Mouse (Mus musculus) heart, embryonic 13.5 days (tissue): ENCODE measurements around the gene Dph6. TPM values are rescaled to one million over a fixed set of nuclear protein-coding genes. Genes with fewer than 3 reads are reported as not detected.
A peak's percentile ranks its signal among the peaks of the same experiment; 100 is the strongest.

Experiments used
- ATAC-seq: fragments of 200-750 bp; cut with Nextera tagmentation; 2 replicates; pipeline ENCODE4 v1.8.0; 2017; ENCODE audit warnings: moderate TSS enrichment; ENCODE audit not compliant: insufficient number of reproducible peaks, low FRiP score, low TSS enrichment; ENCODE audit errors: extremely low read depth
- H3K27ac ChIP-seq: fragments of 300-500 bp; sonication (generic); replicated peaks from 2 replicates; pipeline ENCODE4 v1.5.1; 2015; ENCODE audit warnings: moderate library complexity, mild to moderate bottlenecking, inconsistent platforms
- H3K27me3 ChIP-seq: fragments of 300-500 bp; sonication (generic); replicated peaks from 2 replicates; pipeline ENCODE4 v1.6.1; 2015; ENCODE audit warnings: mild to moderate bottlenecking, inconsistent platforms
- H3K36me3 ChIP-seq: fragments of 300-500 bp; sonication (generic); 2 replicates; pipeline ENCODE4 v1.6.1; 2015; ENCODE audit warnings: mild to moderate bottlenecking, inconsistent platforms
- H3K4me1 ChIP-seq: fragments of 300-500 bp; sonication (generic); 2 replicates; pipeline ENCODE4 v1.6.1; 2015; ENCODE audit warnings: inconsistent platforms
- H3K4me2 ChIP-seq: fragments of 300-500 bp; sonication (generic); 2 replicates; pipeline ENCODE4 v1.6.1; 2015; ENCODE audit warnings: inconsistent platforms, mild to moderate bottlenecking, moderate library complexity
- H3K4me3 ChIP-seq: fragments of 300-500 bp; sonication (generic); 2 replicates; pipeline ENCODE4 v1.5.1; 2015; ENCODE audit warnings: moderate library complexity, mild to moderate bottlenecking, inconsistent platforms
- H3K9ac ChIP-seq: fragments of 300-500 bp; sonication (generic); 2 replicates; pipeline ENCODE4 v1.6.1; 2015; ENCODE audit warnings: inconsistent platforms, mild to moderate bottlenecking, moderate library complexity
- H3K9me3 ChIP-seq: fragments of 300-500 bp; sonication (generic); 2 replicates; pipeline ENCODE4 v1.6.1; 2016; ENCODE audit warnings: inconsistent platforms
- WGBS: fragments of 180-500 bp; shearing (Covaris S2); methylation state at CpG from one replicate; pipeline ENCODE4 v1.1.7; 2015; ENCODE audit warnings: mixed read lengths; 5-methylcytosine and 5-hydroxymethylcytosine counted together
- polyA plus RNA-seq: library from polyadenylated mRNA; unstranded; fragments of >200 nt; fragmentation: Nextera tagmentation; extraction: Ambion mirVana; gene quantifications from 2 replicates; pipeline ENCODE4 v1.2.1, GENCODE M21; 2015

Dph6 gene
- polyA plus RNA-seq = 16.4 and 16.8 TPM in 2 replicates

DNA sequence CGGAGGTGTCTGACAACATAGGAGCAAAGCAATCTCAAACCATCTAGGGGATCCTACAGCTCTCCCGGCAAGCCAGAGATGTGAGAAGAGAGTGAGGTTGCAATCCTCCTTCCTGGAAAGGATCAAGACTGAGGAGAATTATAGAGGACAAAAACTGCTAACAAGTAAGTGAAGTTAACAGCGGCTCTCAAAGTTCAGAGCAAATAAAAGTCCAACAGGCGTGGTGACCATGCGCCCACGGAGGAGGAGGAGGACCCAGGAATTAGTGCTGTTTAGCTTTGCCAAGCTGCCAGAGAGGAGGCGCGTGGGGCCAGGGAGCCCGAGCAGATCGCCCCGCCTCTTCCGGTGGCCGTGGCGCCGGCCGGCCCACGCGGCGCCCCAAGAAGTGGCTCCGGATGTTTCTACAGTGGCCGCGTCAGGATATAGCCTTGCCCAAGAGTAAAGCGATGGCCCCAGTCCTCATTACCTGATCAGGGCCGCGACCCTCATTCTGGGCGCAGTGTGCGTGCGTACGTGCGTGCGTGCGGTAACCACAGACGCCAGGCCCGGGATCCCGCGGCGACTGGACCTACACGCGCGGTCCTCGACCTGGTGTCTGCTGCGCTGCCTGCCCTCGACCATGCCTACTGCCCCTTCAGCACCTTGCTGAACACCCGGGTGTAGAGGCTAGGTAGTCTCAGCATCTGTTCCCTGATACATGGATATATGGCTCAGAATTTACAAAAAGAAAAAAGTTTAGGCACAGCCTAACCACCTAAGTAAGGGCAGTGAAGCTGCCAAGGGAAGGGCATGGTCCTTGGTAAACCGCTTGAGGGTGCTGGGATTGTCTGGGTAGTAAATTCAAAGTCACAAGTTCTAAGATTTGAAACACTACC, at the start of gene Dph6:
Dph6 (minus strand) TSS at position 600 of the 875 bp plus-strand sequence.
- WGBS = under 1% methylated on average over 45 of the region's 45 CpGs
- Histone ChIP-seq H3K27me3 (no peaks in the 10 kb centered on the region), H3K9me3 (no peaks in the 10 kb centered on the region), H3K4me3 (peak within 1 kb of the TSS; percentile 79), H3K4me1 (peaks cover 7% of the 10 kb centered on the region), H3K36me3 (no peaks in the 10 kb centered on the region), H3K9ac (peak within 1 kb of the TSS; percentile 89), H3K4me2 (peak within 1 kb of the TSS; percentile 75), H3K27ac (peak within 1 kb of the TSS; percentile 95)
- ATAC-seq = peak; percentile 86

DNA sequence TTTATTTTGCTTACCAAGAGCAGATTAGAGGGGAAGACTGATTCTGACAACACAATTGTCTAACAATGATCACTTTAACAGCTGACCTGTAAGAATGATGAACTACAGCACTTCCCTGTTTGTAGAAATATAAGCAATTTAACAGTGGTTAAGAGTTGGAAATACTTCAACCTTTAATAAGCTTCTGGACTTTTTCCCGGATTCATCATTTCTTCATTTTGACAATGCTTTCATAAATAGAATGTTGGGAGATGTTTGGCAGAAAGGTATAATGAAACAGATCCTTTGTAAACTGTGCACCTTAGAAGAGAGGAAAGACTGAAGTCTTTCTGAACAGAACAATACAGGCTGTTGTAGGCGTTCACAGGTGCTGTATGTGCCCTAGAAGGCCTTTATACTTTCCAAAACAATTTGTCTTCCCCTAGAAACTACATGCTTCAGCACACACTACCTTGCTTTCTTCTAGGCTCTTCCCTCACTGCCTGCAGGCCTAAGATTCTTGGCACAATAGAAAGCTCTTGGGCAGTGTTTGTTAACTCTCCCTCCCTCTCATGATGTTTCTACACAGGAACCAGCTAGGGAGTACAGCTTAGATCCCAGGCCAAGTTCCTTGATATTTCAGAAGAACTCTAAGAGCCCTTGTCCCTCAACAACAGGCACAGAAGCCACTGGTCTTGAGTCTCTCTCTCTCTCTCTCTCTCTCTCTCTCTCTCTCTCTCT, 46.4 kb upstream of the Dph6 start:
- ATAC-seq = no peak
- WGBS = 72% methylated on average over 2 of the region's 2 CpGs
- Histone ChIP-seq H3K4me3 (no peak overlapping the region), H3K9me3 (no peaks in the 10 kb centered on the region), H3K36me3 (no peaks in the 10 kb centered on the region), H3K27ac (no peak overlapping the region), H3K9ac (no peak overlapping the region), H3K27me3 (no peaks in the 10 kb centered on the region), H3K4me2 (no peak overlapping the region), H3K4me1 (peaks cover 7% of the 10 kb centered on the region; the same call in 1 of the 2 replicates)

DNA sequence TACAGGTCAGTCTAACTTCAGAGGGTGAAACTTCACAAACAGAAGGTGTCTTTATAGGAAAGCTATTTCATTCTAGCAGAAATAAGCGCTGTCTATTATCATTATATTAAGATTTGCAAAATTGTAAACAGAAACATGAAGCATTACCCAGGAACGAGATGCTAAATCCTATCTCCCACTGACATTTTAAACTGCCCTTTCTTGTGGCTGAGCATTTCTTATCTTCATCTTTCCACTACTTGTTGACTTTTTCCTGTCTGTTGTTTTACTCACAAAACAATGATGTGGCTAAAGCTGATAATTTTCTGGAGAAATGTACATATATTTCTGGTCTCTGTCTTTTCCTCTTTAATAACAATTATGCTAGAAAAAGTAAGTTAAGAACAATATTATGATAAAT, 36.8 kb upstream of the Dph6 start:
- no peak overlapping the region for H3K4me2 ChIP-seq
- no peaks in the 10 kb centered on the region for H3K9me3 ChIP-seq
- no peaks in the 10 kb centered on the region for H3K27me3 ChIP-seq
- no peaks in the 10 kb centered on the region for H3K36me3 ChIP-seq
- no peaks in the 10 kb centered on the region for H3K4me1 ChIP-seq
- no peak overlapping the region for H3K27ac ChIP-seq
- no peak for ATAC-seq
- H3K9ac ChIP-seq = no peak overlapping the region
- H3K4me3 ChIP-seq = no peak overlapping the region
- WGBS = 52% methylated on average over 2 of the region's 2 CpGs

DNA sequence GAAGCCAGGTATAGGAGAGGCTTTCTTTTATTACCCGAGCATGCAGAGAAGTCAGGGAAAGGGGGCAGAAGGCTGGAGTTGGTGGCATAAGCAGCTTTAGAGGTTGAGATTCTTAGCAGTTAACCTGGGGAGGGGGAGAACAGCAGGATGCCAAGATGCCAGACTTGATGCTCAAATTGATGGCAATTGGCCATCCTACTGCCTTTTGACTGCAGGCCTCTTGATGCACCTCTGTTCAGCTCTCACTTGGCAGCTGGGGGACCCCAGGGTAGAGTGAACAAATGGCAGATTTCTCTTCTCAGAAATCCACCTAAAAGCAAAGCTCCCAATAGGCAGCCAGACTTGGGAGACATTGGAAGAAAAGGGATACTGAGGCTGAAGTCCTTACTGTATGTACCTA, 32.7 kb upstream of the Dph6 start:
- no peaks in the 10 kb centered on the region for H3K9me3 ChIP-seq
- 58% methylated on average over 1 of the region's 1 CpGs for WGBS
- no peak overlapping the region for H3K27ac ChIP-seq
- no peak overlapping the region for H3K4me3 ChIP-seq
- H3K27me3 ChIP-seq = no peaks in the 10 kb centered on the region
- no peak overlapping the region for H3K9ac ChIP-seq
- no peaks in the 10 kb centered on the region for H3K36me3 ChIP-seq
- no peaks in the 10 kb centered on the region for H3K4me1 ChIP-seq
- no peak for ATAC-seq
- H3K4me2 ChIP-seq = no peak overlapping the region

DNA sequence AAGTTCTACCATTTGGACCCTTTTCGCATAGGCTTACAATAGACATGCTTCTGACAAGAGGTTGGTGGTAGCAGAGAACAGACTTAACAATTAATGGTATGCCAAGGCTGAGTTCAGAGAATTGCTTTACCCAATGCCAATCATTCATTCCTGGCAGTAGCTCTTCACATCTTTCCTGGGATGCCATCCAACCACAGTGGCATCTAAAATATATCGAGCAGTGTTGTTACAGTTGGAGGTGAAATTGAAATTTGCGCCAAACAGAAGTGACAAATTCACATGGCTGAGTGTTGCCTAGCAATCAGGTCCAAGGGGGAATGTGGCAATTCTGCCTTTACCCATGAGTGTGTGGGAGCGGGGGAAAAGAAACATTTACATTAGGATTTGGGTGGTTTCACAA, 32.3 kb upstream of the Dph6 start:
- H3K9ac ChIP-seq = no peak overlapping the region
- no peak overlapping the region for H3K4me2 ChIP-seq
- no peaks in the 10 kb centered on the region for H3K9me3 ChIP-seq
- no peak for ATAC-seq
- no peak overlapping the region for H3K4me3 ChIP-seq
- no peaks in the 10 kb centered on the region for H3K27me3 ChIP-seq
- WGBS = 74% methylated on average over 4 of the region's 4 CpGs
- no peaks in the 10 kb centered on the region for H3K36me3 ChIP-seq
- no peak overlapping the region for H3K27ac ChIP-seq
- no peaks in the 10 kb centered on the region for H3K4me1 ChIP-seq

DNA sequence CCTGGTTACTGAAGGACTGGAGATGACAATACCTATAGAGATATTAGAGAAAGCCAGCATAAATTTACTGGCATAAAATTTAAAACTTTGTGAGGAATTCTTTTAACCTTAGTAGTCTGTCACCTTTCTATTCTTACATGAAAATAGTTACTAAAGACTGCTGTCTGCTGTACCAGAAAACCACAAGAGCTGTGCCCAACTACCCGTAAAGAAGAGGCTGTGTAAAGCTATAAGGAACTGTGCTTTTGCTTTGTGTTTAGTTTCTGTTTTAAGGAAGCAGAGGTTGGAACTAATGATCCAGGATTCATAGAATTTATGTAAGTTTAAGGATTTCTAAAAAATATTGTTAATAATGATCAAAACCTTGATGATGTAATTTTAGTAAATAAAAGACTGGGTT, 19.1 kb upstream of the Dph6 start:
- Histone ChIP-seq H3K36me3 (no peaks in the 10 kb centered on the region), H3K27me3 (no peaks in the 10 kb centered on the region), H3K4me2 (no peak overlapping the region), H3K9me3 (no peaks in the 10 kb centered on the region), H3K9ac (no peak overlapping the region), H3K4me1 (no peaks in the 10 kb centered on the region), H3K27ac (no peak overlapping the region), H3K4me3 (no peak overlapping the region)
- no peak for ATAC-seq
- WGBS = 71% methylated on average over 1 of the region's 1 CpGs

DNA sequence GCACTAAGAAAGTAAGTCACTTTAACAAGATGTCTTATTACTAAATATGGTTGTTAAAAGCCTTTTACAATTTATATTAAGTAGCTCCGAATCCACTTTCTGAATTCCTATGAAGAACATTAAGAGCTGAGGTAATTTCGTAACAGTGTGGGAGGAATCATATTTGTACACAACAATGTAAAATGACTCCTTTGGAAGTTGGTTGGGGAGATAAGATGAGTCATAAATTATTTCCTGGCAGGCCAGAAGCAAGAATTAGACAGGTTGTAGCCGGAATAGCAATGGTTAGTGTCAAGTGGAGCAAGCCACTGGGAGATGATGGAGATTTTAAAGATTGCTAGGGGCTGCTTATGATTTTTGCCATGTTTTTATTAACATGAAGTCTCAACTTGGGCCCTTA, 16.2 kb upstream of the Dph6 start:
- WGBS = 68% methylated on average over 3 of the region's 3 CpGs
- Histone ChIP-seq H3K9me3 (no peaks in the 10 kb centered on the region), H3K4me2 (no peak overlapping the region), H3K27ac (no peak overlapping the region), H3K27me3 (no peaks in the 10 kb centered on the region), H3K9ac (no peak overlapping the region), H3K4me1 (no peaks in the 10 kb centered on the region), H3K4me3 (no peak overlapping the region), H3K36me3 (no peaks in the 10 kb centered on the region)
- ATAC-seq = no peak

DNA sequence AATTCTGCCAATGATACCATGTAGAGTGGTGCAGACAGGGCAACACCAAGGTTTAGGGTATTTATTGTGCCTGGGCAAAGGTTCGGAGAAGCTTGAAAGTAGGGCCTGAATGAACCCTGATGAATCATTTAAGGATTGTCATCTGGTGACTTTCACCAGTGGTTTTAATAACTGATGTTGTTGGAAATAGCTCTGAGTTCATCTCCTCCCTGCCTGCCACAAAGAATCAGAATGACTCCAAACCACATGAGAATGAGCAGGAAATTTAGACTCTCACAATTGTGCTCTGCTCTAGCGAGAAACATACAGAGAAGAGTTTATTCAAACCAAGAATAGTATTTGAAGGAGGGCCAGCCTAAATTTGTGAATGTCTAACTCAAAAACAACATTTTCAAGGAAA, 4.2 kb upstream of the Dph6 start:
- Histone ChIP-seq H3K27me3 (no peaks in the 10 kb centered on the region), H3K4me1 (peaks cover 1% of the 10 kb centered on the region), H3K4me2 (no peak overlapping the region), H3K36me3 (no peaks in the 10 kb centered on the region), H3K27ac (no peak overlapping the region), H3K4me3 (no peak overlapping the region), H3K9ac (no peak overlapping the region), H3K9me3 (no peaks in the 10 kb centered on the region)
- ATAC-seq = no peak
- WGBS = 79% methylated on average over 2 of the region's 2 CpGs

DNA sequence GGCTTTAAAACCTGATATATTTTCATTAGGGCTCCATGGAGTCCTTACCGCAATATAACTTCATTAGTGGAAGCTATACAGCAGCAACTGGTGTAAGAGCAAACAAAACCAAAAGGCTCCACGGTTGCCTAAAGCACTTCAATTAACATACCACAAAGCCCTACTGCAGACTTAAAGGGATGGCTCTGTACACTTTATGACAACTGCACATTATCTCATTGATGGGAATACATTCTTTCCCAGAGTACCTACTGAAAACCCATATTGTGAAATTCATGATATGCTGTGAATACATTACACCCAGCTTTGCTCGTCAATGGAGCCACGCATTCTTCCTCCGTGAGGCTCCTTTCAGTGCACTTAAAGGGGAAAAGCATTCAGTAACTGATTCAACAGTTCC, 8.5 kb downstream of the Dph6 start:
- WGBS = 84% methylated on average over 5 of the region's 5 CpGs

DNA sequence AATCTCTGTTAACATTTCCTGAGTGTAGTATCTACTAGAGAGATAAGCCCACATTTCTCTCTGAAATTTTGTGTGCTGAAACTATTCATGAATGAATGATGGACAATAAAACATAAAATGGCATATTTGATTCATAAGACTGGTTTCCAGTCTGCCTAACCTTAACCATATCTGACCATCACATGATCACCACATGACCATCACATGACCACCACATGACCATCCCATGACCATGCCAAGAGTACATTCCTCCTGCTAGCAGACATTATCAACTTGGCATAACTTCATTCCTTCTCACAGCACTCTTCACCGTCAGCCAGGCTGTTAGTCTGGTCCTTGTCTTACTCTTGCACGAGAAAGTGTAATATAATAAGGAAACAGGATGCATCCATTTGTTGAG, 10.9 kb downstream of the Dph6 start:
- Histone ChIP-seq H3K9ac (no peak overlapping the region), H3K4me3 (no peak overlapping the region), H3K4me1 (no peaks in the 10 kb centered on the region), H3K27ac (no peak overlapping the region), H3K27me3 (no peaks in the 10 kb centered on the region), H3K4me2 (no peak overlapping the region), H3K36me3 (peaks cover 23% of the 10 kb centered on the region), H3K9me3 (no peaks in the 10 kb centered on the region)
- 79% methylated on average over 2 of the region's 2 CpGs for WGBS
- no peak for ATAC-seq

More for the DNA sequence above, 8.5 kb downstream of the Dph6 start:
- H3K4me1 ChIP-seq = no peaks in the 10 kb centered on the region
- ATAC-seq = no peak
- H3K9me3 ChIP-seq = no peaks in the 10 kb centered on the region
- H3K27me3 ChIP-seq = no peaks in the 10 kb centered on the region
- no peak overlapping the region for H3K27ac ChIP-seq
- H3K4me2 ChIP-seq = no peak overlapping the region
- no peak overlapping the region for H3K9ac ChIP-seq
- H3K4me3 ChIP-seq = no peak overlapping the region
- peaks cover 15% of the 10 kb centered on the region; the same call in 1 of the 2 replicates for H3K36me3 ChIP-seq

DNA sequence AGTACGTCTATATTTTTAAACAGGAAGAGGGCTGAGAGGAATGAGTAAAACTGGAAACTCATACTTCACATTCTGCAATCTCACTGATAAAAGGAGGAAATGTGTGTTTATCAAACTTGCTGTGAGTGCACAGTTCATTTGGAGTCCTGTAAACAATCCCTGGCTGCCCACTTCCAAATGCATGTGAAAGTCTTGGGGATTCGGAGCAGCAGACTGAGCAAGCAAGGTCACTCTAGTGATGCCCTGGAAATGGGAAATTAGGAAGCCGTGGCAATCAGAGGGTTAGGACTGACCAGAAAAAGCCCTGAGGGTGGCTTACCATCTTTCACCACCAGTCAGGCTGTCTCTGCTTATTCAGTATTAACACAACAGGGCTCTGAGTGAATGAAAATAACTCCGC, 30.1 kb downstream of the Dph6 start:
- no peaks in the 10 kb centered on the region for H3K36me3 ChIP-seq
- H3K27me3 ChIP-seq = no peaks in the 10 kb centered on the region
- no peak overlapping the region for H3K4me3 ChIP-seq
- peaks cover 13% of the 10 kb centered on the region for H3K4me1 ChIP-seq
- no peak overlapping the region for H3K4me2 ChIP-seq
- WGBS = 41% methylated on average over 4 of the region's 4 CpGs
- H3K9ac ChIP-seq = no peak overlapping the region
- ATAC-seq = no peak
- peak overlapping the region; percentile 15; the same call in 1 of the 2 replicates for H3K27ac ChIP-seq
- H3K9me3 ChIP-seq = no peaks in the 10 kb centered on the region
